Mouse (Mus musculus) brain, embryonic 14.5 days (tissue): Measurements from ENCODE around the gene Tspan6.

Source experiments
- CTCF ChIP-seq: fragments of 200-500 bp; IDR thresholded peaks from 2 replicates; pipeline ENCODE4 v1.5.1; 2012; ENCODE audit warnings: inconsistent platforms, mild to moderate bottlenecking, moderate library complexity, borderline replicate concordance; ENCODE audit not compliant: insufficient read depth, insufficient read length; ENCODE audit errors: extremely low read depth
- POLR2A ChIP-seq: fragments of 200-500 bp; IDR thresholded peaks from 2 replicates; pipeline ENCODE4 v1.6.1; 2012; ENCODE audit warnings: mild to moderate bottlenecking, inconsistent platforms, borderline replicate concordance; ENCODE audit not compliant: poor library complexity, insufficient read depth, insufficient read length, severe bottlenecking; ENCODE audit errors: extremely low read depth

DNA sequence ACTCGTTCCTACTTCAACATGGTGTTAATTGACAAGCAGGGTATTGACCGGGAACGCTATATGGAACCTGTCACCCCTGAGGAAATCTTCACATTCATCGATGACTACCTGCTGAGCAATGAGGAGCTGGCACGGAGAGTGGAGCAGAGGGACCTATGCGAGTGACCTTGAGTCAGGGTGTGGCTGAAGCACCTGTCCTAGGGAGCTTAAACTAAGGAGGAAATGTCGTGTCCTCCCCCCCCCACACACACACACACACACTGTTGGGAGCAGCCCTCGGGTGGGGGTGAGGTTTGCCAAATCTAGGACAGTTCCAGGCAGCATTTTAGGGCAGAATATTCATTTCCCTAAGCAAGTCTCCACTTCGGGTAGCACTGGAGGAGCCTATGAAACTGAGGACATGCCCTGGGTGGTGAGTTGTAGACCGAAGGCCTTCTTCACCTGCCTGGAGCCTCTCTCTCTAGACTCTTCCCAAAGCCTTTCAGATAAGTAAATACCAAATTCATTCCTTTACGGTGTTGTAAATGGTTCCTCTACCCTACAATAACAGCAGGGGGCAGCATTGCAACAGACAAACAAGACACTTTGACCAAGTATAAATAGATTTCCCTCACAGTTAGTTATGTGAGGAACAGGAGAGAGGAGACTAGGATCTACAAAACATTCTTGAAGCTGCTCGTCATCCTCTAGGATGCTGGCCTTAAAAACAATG is 33.2 kb upstream of the Tspan6 start:
- TF ChIP-seq CTCF = no peak
- no peak for TF ChIP-seq POLR2A
